Mouse (Mus musculus): ENCODE data around the gene Mpv17l. TPM values are rescaled to one million over a fixed set of nuclear protein-coding genes. Genes with fewer than 3 reads are reported as not detected.
A peak's percentile ranks its signal among the peaks of the same experiment; 100 is the strongest.
"Not testable (repeated sequence)": the region's sequence is repeated elsewhere in the genome, so short reads cannot be mapped to it uniquely, and the experiment has no call there.

Mpv17l gene
- total and polyA plus RNA-seq, 3 experiments: 1.1 to 1.6 (median 1.4) TPM

- TF ChIP-seq CTCF (IDR thresholded peaks at IDR 0.05) (peak; percentile 37), EP300 (IDR thresholded peaks at IDR 0.05; ENCODE audit: insufficient read depth, low read depth, low read length) (no peak)
- no peak for DNase-seq
- Histone ChIP-seq H3K36me3 (ENCODE audit: control insufficient read depth, insufficient read depth, low read length) (no peaks in the 10 kb centered on the region), H3K4me3 (no peak overlapping the region), H3K9ac (ENCODE audit: low read depth, low read length) (no peak overlapping the region), H3K79me2 (replicated peaks; ENCODE audit: control insufficient read depth, insufficient read depth, low read length) (no peaks in the 10 kb centered on the region), H3K27ac (no peak overlapping the region), H3K4me1 (ENCODE audit: control insufficient read depth, insufficient read depth, low read length) (no peaks in the 10 kb centered on the region), H3K27me3 (ENCODE audit: control insufficient read depth, insufficient read depth, low read length) (no peaks in the 10 kb centered on the region)
- WGBS: 89% methylated on average over 6 of the region's 6 CpGs
- intact Hi-C loops (cut with DNase I): no loop called here
Observed at GRCm38 (mm10) chr16:13921063-13921462, 18.1 kb downstream of the Mpv17l start.

- no peaks in the 10 kb centered on the region for H3K79me2 ChIP-seq (replicated peaks; ENCODE audit: control insufficient read depth, insufficient read depth, low read length)
- H3K36me3 ChIP-seq (ENCODE audit: control insufficient read depth, insufficient read depth, low read length): no peaks in the 10 kb centered on the region
- H3K27me3 ChIP-seq (ENCODE audit: control insufficient read depth, insufficient read depth, low read length): no peaks in the 10 kb centered on the region
- no peak overlapping the region for H3K9ac ChIP-seq (ENCODE audit: low read depth, low read length)
- WGBS: 96% methylated on average over 7 of the region's 7 CpGs
- no peak overlapping the region for H3K4me3 ChIP-seq
- intact Hi-C loops (cut with DNase I): no loop called here
- DNase-seq: no peak
- TF ChIP-seq POLR2A (IDR thresholded peaks at IDR 0.05; ENCODE audit: insufficient read depth, low read depth, low read length): no peak
- no peak overlapping the region for H3K27ac ChIP-seq
- H3K4me1 ChIP-seq (ENCODE audit: control insufficient read depth, insufficient read depth, low read length): no peaks in the 10 kb centered on the region
Observed at GRCm38 (mm10) chr16:13921781-13922180, 18.8 kb downstream of the Mpv17l start.

- H3K79me2 ChIP-seq (replicated peaks; ENCODE audit: control insufficient read depth, insufficient read depth, low read length); H3K4me3 ChIP-seq; H3K4me1 ChIP-seq (ENCODE audit: control insufficient read depth, insufficient read depth, low read length); H3K36me3 ChIP-seq (ENCODE audit: control insufficient read depth, insufficient read depth, low read length); H3K27ac ChIP-seq; H3K27me3 ChIP-seq (ENCODE audit: control insufficient read depth, insufficient read depth, low read length); intact Hi-C loops (cut with DNase I); H3K9ac ChIP-seq (ENCODE audit: low read depth, low read length); DNase-seq: not testable (repeated sequence)
- 90% methylated on average over 3 of the region's 3 CpGs for WGBS
Observed at GRCm38 (mm10) chr16:13922499-13922898, 19.5 kb downstream of the Mpv17l start.

GRCm38 (mm10) chr16:13922966-13923365, 20.0 kb downstream of the Mpv17l start:
- WGBS: 93% methylated on average over 5 of the region's 5 CpGs
- H3K79me2 ChIP-seq (replicated peaks; ENCODE audit: control insufficient read depth, insufficient read depth, low read length); H3K27ac ChIP-seq; H3K9ac ChIP-seq (ENCODE audit: low read depth, low read length); intact Hi-C loops (cut with DNase I); H3K4me1 ChIP-seq (ENCODE audit: control insufficient read depth, insufficient read depth, low read length); H3K4me3 ChIP-seq; DNase-seq; H3K27me3 ChIP-seq (ENCODE audit: control insufficient read depth, insufficient read depth, low read length); H3K36me3 ChIP-seq (ENCODE audit: control insufficient read depth, insufficient read depth, low read length): not testable (repeated sequence)

- Histone ChIP-seq H3K27me3 (ENCODE audit: control insufficient read depth, insufficient read depth, low read length) (no peaks in the 10 kb centered on the region), H3K4me3 (no peak overlapping the region), H3K27ac (no peak overlapping the region), H3K79me2 (replicated peaks; ENCODE audit: control insufficient read depth, insufficient read depth, low read length) (no peaks in the 10 kb centered on the region), H3K9ac (ENCODE audit: low read depth, low read length) (no peak overlapping the region), H3K36me3 (ENCODE audit: control insufficient read depth, insufficient read depth, low read length) (no peaks in the 10 kb centered on the region), H3K4me1 (ENCODE audit: control insufficient read depth, insufficient read depth, low read length) (no peaks in the 10 kb centered on the region)
- DNase-seq: no peak
- WGBS: 92% methylated on average over 4 of the region's 4 CpGs
- intact Hi-C loops (cut with DNase I): no loop called here
- TF ChIP-seq POLR2A (IDR thresholded peaks at IDR 0.05; ENCODE audit: insufficient read depth, low read depth, low read length) (no peak), CTCF (IDR thresholded peaks at IDR 0.05) (no peak), EP300 (IDR thresholded peaks at IDR 0.05; ENCODE audit: insufficient read depth, low read depth, low read length) (no peak)
Observed at GRCm38 (mm10) chr16:13927456-13928075, 24.6 kb downstream of the Mpv17l start.

GRCm38 (mm10) chr16:13940139-13940846, 37.3 kb downstream of the Mpv17l start:
- intact Hi-C loops (cut with DNase I): no loop called here
- WGBS: 7% methylated on average over 28 of the region's 28 CpGs

More at GRCm38 (mm10) chr16:13940139-13940846, 37.3 kb downstream of the Mpv17l start:
- peaks cover 3% of the 10 kb centered on the region for H3K27me3 ChIP-seq (ENCODE audit: control insufficient read depth, insufficient read depth, low read length)
- H3K4me1 ChIP-seq (ENCODE audit: control insufficient read depth, insufficient read depth, low read length): no peaks in the 10 kb centered on the region
- no peak overlapping the region for H3K27ac ChIP-seq
- H3K36me3 ChIP-seq (ENCODE audit: control insufficient read depth, insufficient read depth, low read length): no peaks in the 10 kb centered on the region
- H3K4me3 ChIP-seq: peak overlapping the region; percentile 49
- H3K9ac ChIP-seq (ENCODE audit: low read depth, low read length): peak overlapping the region; percentile 13; the same call in 1 of the 2 replicates
- DNase-seq: peak; percentile 20 to 28
- H3K79me2 ChIP-seq (replicated peaks; ENCODE audit: control insufficient read depth, insufficient read depth, low read length): no peaks in the 10 kb centered on the region
- TF ChIP-seq POLR2A (IDR thresholded peaks at IDR 0.05; ENCODE audit: insufficient read depth, low read depth, low read length) (no peak), CTCF (IDR thresholded peaks at IDR 0.05) (no peak), EP300 (IDR thresholded peaks at IDR 0.05; ENCODE audit: insufficient read depth, low read depth, low read length) (no peak)
